Mouse (Mus musculus): ENCODE results near the gene Vmn2r118.

Vmn2r118 gene

DNA sequence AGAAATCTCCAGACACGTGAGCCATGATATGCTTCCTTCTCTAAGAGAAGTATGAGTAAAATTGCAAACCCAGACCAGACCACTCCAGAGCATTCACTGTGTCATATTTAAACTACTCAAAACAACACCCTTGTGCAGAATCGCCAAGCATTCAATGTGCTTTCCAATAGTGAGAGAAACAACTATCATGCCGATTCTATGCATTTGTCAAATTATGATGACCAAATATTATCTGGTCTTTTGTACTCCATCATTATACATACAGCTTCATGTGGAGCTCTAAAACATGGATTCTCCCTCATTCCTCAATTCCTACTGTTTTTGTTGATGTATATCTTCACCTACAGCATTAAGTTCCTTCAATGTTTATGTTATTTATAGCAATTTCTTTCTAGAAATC, at the start of gene Vmn2r118:
Vmn2r118 (minus strand) TSS at position 101 of the 400 bp plus-strand sequence.
- DNase-seq = no peak

DNA sequence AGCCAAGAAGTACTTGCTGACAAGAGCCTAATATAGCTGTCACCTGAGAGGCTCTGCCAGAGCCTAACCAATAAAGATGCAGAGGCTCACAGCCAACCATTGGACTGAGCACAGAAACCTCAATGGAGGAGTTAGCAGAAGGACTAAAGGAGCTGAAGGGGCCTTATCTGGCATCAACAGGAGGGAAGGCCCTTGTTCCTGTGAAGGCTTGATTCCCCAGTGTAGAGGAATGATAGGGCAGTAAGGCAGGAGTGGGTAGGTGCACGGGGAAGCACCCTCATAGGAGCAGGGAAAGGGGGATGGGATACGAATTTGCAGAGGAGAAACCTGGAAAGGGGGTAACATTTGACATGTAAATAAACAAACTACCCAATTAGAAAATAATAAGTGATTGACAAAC, 36.1 kb upstream of the Vmn2r118 start:
- no peak for DNase-seq

GRCm38 (mm10) chr17:55590838-55591237, 34.2 kb downstream of the Vmn2r118 start:
- DNase-seq = no peak

DNA sequence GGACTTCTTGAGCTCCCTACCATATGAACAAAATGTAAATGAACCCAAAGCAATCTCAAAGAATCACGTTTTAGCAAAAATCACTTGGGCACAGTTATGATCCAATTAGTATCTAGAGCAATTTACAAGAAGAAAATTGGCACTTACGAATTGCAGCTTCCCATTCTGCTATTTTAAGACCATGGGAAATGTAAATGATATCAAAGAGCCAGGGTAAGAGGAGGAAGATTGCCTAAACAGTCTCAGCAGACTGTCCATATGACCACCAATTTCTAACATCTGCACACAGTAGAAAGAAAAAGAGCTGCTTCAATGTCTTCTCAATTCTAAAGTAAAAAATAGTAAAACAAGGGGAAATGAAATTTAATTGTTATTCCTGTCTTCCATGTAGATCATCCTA, 63.2 kb downstream of the Vmn2r118 start:
- DNase-seq = no peak

- no peak for DNase-seq
Observed at GRCm38 (mm10) chr17:55548476-55548875, 76.5 kb downstream of the Vmn2r118 start.

Data from cerebellum, adult 9-11 months (tissue).